Mouse (Mus musculus) layer of hippocampus, adult 2 months (tissue): ENCODE measurements around the gene Pou3f3. TPM values are rescaled to one million over a fixed set of nuclear protein-coding genes. Genes with fewer than 3 reads are reported as not detected.
A peak's percentile ranks its signal among the peaks of the same experiment; 100 is the strongest.

ENCODE experiments used
- DNase-seq, 2 experiments: peaks; one replicate each; pipeline ENCODE4 v3.0.0; 2022; ENCODE audit warnings: low spot score in 2 of 2
- H3K27ac ChIP-seq: fragments of 200-600 bp; 2 replicates; pipeline ENCODE4 v1.8.1; 2022
- H3K4me3 ChIP-seq: fragments of 200-600 bp; 2 replicates; pipeline ENCODE4 v1.8.1; 2022; ENCODE audit warnings: mild to moderate bottlenecking
- CTCF ChIP-seq: fragments of 200-600 bp; conservative IDR thresholded peaks from 2 replicates; pipeline ENCODE4 v1.8.1; 2022; ENCODE audit warnings: antibody characterized with exemption, mild to moderate bottlenecking, moderate library complexity
- total RNA-seq, 2 experiments: library from RNA; stranded (reverse); gene quantifications; 2 replicates each; pipeline ENCODE4 v1.2.3; 2021

Gene Pou3f3
- total RNA-seq, 2 experiments from 2014 or later = 60.7 to 66.4 TPM

DNA sequence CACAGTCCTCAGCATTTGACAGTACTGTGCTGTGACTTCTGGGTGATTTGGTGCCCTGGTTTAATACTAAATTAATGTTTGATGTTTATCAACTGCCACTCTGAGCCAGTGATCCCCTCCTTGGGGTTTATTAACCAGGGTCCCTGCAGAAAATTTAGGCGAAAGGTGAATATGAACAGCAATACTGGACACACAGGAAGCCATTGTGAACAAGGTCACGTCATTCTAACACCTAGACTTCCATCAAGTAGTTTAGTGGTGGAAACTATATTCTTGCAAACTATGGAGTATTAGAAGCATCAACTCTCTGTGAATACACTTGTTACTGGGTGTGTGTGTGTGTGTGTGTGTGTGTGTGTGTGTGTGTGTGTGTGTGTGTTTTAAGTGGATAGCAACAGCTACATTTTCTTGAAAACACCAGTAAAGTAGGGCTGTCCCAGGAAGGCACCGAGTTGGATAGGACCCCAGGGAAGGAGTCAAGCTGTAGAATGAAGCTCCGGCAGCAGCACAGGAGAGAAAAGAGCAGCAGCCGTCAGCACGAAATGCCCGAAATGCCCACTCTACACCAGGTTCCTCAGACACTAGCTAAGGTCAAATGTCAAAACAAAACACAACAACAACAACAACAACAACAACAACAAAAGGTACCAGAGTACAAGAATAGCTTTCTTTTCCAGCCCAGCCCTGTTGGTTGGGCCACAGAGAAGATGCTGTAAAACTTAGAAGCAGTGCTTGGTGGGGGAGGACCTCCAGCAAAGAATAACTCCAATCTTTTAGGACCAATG is 7.6 kb upstream of the Pou3f3 start:
- Histone ChIP-seq H3K4me3 (peak overlapping the region; percentile 51), H3K27ac (peak overlapping the region; percentile 98)
- no peak for TF ChIP-seq CTCF
- no peak for DNase-seq

DNA sequence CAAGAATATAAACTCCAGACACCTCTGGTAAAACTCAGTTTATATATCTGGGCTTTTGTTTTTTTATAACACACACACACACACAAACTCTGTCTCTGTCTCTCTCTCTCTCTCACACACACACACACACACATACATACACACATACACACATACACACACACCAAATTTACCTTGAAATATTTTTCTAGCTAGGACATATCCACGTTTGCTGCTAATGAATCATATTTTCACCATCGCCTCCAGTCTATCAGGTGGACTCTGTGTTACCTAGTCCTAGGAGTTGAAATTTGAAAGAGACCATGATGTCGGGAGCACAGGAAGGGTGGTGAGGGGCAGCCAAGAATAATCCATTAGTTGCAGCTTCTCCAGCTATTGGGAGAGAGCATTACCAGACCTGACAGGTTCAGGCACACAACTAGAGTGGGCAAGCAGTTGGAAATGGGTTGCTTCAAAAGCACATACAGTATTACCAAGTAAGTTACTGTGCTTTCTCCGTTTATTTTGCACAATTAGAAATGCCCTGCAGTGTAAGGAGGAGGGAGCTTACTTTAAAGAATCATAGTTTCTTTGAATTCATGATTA is 6.9 kb upstream of the Pou3f3 start:
- TF ChIP-seq CTCF = no peak
- H3K27ac ChIP-seq = peak overlapping the region; percentile 98
- H3K4me3 ChIP-seq = peak overlapping the region; percentile 29; the same call in 1 of the 2 replicates
- no peak for DNase-seq

DNA sequence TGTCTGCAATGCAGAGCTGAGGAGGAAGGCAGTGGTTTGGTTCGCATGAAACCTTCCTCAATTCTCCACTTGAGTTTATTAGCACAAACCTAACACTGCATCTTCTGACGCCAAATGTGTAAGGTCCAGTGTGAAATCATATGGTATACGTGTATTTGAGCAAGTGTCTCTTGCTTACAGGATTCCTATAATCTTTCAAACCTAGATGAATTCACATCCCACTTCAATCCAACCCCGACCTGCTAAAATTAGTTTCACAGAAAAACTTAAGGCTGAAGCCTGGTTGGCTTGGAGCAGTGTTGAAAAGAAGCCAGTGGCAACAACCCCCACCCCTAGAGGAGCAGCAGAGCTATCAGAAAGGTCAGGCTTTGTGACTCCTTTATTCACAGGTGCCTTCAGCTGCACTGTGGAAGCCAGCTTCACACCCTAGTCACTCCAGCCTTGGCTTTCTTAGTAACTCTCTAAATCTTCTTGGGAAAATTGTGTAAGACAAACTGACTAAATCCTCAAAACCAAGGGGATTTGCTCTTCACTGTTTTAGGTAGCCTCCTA is 5.5 kb upstream of the Pou3f3 start:
- Histone ChIP-seq H3K4me3 (peak overlapping the region; percentile 75), H3K27ac (peak overlapping the region; percentile 98)

GRCm38 (mm10) chr1:42691202-42692170 is 4.1 kb upstream of the Pou3f3 start:
- DNase-seq = peak; percentile 80 to 84
- Histone ChIP-seq H3K27ac (peak overlapping the region; percentile 98), H3K4me3 (peak overlapping the region; percentile 75)
- TF ChIP-seq CTCF = peak; percentile 93

More for the DNA sequence above, 5.5 kb upstream of the Pou3f3 start:
- no peak for DNase-seq
- TF ChIP-seq CTCF = no peak

DNA sequence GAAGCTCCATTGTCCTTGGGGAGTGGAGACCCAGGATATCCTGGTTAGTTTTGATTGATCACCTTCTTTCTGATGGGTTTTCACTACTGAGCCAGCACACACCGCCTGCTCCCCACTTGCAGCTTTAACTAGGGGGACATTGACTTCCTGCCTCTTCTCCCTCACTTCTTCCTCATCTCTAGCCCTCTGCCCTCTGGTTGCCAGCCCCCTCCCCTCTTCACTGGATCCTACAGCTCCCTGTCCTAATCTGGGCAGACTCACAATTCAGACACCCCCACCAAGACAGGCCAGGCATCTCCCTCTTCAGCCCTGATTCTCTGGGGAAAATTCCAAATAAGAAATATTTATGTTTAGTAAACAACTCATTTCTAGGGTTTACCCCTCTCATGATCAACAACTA is 3.3 kb upstream of the Pou3f3 start:
- peak overlapping the region; percentile 75 for H3K4me3 ChIP-seq
- H3K27ac ChIP-seq = peak overlapping the region; percentile 98
- TF ChIP-seq CTCF = no peak
- DNase-seq = no peak

DNA sequence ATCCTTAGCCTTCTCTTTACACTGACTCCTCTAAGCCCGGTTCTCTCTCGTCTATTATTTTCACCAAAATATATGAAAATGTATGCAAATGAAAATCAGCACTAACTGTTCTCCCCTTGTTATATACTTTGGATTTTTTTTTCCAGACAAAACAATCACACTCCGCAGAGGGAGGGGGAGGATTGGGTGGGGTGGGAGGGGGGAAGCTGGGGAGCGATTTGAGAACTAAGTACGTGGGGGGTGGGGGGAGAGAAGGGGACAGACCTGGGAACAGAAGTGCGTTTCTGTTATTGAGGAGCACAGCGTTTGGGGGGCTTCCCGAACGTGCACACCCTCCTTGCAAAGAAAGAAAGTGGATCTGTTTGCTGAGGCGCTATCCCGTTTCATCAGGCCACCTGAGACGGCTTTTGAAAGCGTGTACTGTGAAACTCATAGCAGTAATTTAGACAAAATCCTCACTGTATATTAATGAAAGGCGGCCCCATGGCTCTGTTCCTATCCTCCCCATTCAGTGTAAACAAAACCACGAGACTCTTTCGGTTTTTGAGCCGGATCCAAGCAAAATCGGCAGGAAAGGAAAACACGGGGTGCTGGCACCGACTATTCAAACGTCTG is 2.4 kb upstream of the Pou3f3 start:
- no peak for DNase-seq
- peak overlapping the region; percentile 75 for H3K4me3 ChIP-seq
- TF ChIP-seq CTCF = no peak
- peak overlapping the region; percentile 98 for H3K27ac ChIP-seq

DNA sequence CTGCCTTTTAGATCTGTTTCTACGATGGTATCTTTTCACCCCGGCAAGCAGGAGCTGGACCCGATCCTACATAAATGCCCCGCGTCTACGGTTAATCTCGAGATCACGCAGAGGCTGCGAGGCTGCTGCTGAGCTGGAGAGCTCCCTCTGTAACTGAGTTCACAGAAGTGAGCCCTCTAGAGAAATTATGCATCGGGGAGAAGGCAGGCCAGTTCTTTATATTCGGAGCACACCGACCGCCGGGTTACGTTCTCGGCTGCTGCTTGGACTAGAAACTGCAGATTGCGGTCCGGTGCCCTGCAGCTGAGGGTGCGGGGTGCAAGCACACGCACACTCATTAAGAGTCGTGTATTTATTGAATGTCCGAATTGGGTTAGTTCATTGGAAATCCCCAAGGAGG is 1.7 kb upstream of the Pou3f3 start:
- H3K4me3 ChIP-seq = peak overlapping the region; percentile 75
- H3K27ac ChIP-seq = peak overlapping the region; percentile 98
- DNase-seq = peak; percentile 46 to 56
- TF ChIP-seq CTCF = no peak; the same call in 1 of the 2 replicates

- Histone ChIP-seq H3K27ac (peak overlapping the region; percentile 98), H3K4me3 (peak overlapping the region; percentile 75)
- peak in 1 of 2 experiments; percentile 61 for DNase-seq
- no peak for TF ChIP-seq CTCF
These were observed 1.3 kb upstream of the Pou3f3 start for GRCm38 (mm10) chr1:42694290-42694664.

DNA sequence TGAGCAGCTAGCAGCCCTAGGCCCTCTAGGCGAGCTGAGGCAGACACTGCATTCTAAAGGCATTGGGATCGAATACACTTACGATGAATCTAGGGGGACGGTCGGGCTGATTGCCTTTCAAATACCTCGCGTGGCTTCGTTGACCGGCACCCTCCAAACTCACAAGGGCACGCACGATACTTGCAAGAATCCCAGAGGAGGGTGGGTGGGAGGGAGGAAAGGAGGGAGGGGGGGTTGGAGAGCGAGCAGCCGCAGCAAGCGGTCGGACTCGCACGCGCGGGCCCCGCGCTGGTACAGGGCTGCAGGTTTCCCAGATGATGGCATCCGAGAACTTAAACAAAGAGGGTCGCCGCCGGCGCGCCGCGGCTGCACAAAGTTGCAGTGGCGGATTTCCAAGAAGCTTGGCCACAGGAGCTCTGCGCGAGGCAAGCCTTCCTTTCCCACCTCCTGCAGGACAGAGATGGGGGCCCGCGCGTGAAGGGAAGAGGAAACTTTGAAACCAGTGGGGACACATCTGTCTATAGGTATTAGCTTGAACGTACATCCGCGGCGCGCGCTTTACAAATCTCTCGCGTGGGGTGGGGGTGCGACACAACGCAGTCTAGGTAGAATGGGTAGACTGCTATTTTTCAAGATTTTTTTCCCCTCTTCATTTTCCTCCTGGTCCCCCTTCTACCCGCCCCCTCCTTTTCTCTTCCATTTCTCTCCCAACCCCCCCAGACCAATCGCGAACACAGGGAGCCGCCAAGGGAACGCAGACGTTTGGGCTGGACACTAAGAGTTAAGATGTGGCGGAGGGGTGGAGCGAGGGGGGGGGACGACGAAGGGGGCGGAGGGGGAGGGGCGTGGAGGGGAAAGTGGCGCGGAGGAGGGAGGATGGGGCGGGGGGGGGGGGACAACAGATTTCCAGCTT is 647 bp upstream of the Pou3f3 start:
- Histone ChIP-seq H3K27ac (peak overlapping the region; percentile 98), H3K4me3 (peak overlapping the region; percentile 75)
- peak in 1 of 2 experiments; percentile 43 for DNase-seq
- no peak for TF ChIP-seq CTCF

DNA sequence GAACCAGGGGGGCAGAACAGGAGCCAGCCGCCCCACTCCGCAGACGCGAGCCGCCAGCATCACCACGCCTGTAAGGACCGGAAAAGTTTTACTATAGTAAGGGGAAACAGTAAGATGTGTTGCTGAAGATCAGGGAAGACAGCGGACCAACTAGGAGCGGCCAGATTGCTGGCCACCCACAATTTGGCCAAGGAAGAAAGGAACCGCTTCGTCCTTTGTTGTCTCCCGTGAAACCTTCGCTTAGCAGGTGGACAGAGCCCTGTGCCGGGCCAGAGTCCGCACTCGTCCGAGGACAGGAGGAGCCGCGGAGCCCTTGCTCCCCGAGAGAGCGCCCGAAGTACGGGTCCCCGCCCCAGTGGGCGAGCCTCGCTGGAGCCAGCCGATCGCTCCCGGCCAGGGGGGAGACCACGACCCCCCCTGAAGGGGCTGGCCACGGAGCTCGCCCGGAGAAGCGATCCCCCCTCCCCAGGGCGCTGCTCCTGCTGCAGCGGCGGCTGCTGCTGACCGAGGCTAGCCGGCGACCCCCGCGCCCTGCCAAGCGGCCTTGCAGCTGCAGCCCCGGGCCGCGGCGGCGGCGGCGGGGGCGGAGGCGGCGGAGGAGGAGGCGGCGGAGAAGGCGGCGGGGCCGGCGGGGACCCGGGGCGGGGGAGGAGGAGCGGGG is 933 bp downstream of the Pou3f3 start:
- TF ChIP-seq CTCF = no peak
- peak overlapping the region; percentile 93 for H3K27ac ChIP-seq
- DNase-seq = no peak
- peak overlapping the region; percentile 62 for H3K4me3 ChIP-seq

- Histone ChIP-seq H3K4me3 (peak overlapping the region; percentile 71), H3K27ac (peak overlapping the region; percentile 94)
- TF ChIP-seq CTCF = no peak
- DNase-seq = no peak
These were observed 1.8 kb downstream of the Pou3f3 start for GRCm38 (mm10) chr1:42697321-42697755.
